Comparison of ENCODE assay signal across 15 mouse cellular contexts in the genomic region with DNA sequence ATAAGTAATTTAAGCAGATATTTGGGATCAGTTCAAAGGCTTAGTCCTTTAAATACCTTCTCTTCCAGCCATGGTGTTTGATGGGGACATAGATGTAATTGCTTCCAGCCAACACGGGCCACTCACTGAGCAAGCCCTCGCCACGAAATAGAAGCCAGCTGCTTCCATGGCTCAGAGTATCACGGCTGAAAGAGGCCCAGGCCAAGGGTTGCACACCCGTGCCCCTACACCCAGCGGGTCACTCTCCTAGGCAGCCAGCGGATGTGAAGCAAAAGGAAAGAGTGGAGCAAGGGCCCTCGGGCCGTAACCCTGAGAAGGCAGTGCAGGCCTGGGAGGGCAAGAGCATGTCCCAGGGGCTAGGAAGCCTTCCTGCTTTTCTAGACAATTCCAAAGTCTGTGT. TPM values are rescaled to one million over a fixed set of nuclear protein-coding genes. Genes with fewer than 3 reads are reported as not detected.
DNase-seq lines count a peak whose midpoint lies in the region; ATAC-seq and TF ChIP-seq lines count a peak whose summit lies in the region.
"Had no signal": no experiment of that assay in that cellular context is flagged by ENCODE, and none has a peak within 500 bp of the region (broad histone marks: within the 10 kb centered on the region; RNA-seq: fewer than 3 reads in every experiment).

No protein-coding gene starts in this region.

- H3K4me3 ChIP-seq in kidney, postnatal 0 days (replicated peaks; ENCODE audit: low read depth, low read length), result no peak overlapping the region
- H3K4me3 ChIP-seq in kidney, embryonic 16.5 days (ENCODE audit: low read length), result no peak overlapping the region
- H3K4me3 ChIP-seq in embryonic facial prominence, embryonic 13.5 days, result no peak overlapping the region
- H3K4me3 ChIP-seq in gastrocnemius, adult 2 months, result no peak overlapping the region
- H3K4me3 ChIP-seq: lung, embryonic 15.5 days; midbrain, embryonic 13.5 days had no signal

- H3K27me3 ChIP-seq in kidney, postnatal 0 days (ENCODE audit: insufficient read depth, low read length), result no peaks in the 10 kb centered on the region
- H3K27me3 ChIP-seq in kidney, embryonic 16.5 days (ENCODE audit: insufficient read depth, low read length), result no peaks in the 10 kb centered on the region
- H3K27me3 ChIP-seq in embryonic facial prominence, embryonic 13.5 days, result no peaks in the 10 kb centered on the region
- H3K27me3 ChIP-seq: lung, embryonic 15.5 days; midbrain, embryonic 13.5 days had no signal

- no peak overlapping the region for H3K9ac ChIP-seq in kidney, postnatal 0 days (ENCODE audit: low read depth, low read length)
- H3K9ac ChIP-seq in kidney, embryonic 16.5 days (replicated peaks; ENCODE audit: low read length), result no peak overlapping the region
- no peak overlapping the region for H3K9ac ChIP-seq in embryonic facial prominence, embryonic 13.5 days
- H3K9ac ChIP-seq: hindbrain, embryonic 14.5 days; lung, embryonic 15.5 days; midbrain, embryonic 13.5 days had no signal

- DNase-seq in kidney, postnatal 0 days (ENCODE audit: low spot score), result no peak
- peak; percentile 73 for DNase-seq in embryo, embryonic 10.5 days (ENCODE audit: low spot score)
- DNase-seq in lung, postnatal 25 days (ENCODE audit: low spot score), result peak; percentile 52
- no peak for DNase-seq in urinary bladder, adult 18-20 months (ENCODE audit: low spot score in 2 of 2)
- DNase-seq in gastrocnemius, adult 2 months, result no peak
- DNase-seq: adrenal gland, postnatal 14 days; cerebellum, postnatal 14 days; gastrocnemius, postnatal 25 days had no signal

- WGBS in kidney, postnatal 0 days, result 44% methylated on average over 9 of the region's 9 CpGs
- WGBS in kidney, embryonic 16.5 days, result 41% methylated on average over 9 of the region's 9 CpGs
- WGBS in embryonic facial prominence, embryonic 13.5 days, result 13% methylated on average over 9 of the region's 9 CpGs

- H3K4me1 ChIP-seq in kidney, postnatal 0 days (replicated peaks; ENCODE audit: insufficient read depth, low read length), result no peaks in the 10 kb centered on the region
- H3K4me1 ChIP-seq in kidney, embryonic 16.5 days (ENCODE audit: insufficient read depth, low read length), result peaks cover 2% of the 10 kb centered on the region; the same call in 1 of the 2 replicates
- H3K4me1 ChIP-seq in embryonic facial prominence, embryonic 13.5 days, result peaks cover 53% of the 10 kb centered on the region
- H3K4me1 ChIP-seq: lung, embryonic 15.5 days had no signal

- H3K27ac ChIP-seq in kidney, postnatal 0 days, result 0 out of 2 replicates have a peak overlapping the region, but pooled peaks have one; percentile 8
- no peak overlapping the region for H3K27ac ChIP-seq in kidney, embryonic 16.5 days (ENCODE audit: low read length)
- H3K27ac ChIP-seq in embryonic facial prominence, embryonic 13.5 days, result peak overlapping the region; percentile 23; the same call in 1 of the 2 replicates
- H3K27ac ChIP-seq in gastrocnemius, adult 2 months, result no peak overlapping the region
- H3K27ac ChIP-seq: hindbrain, embryonic 14.5 days; lung, embryonic 15.5 days; midbrain, embryonic 13.5 days had no signal

- intact Hi-C loops in gastrocnemius, adult 2 months (cut with DNase I), result no loop called here

- no peak overlapping the region for H3K4me2 ChIP-seq in kidney, postnatal 0 days (ENCODE audit: low read length)
- H3K4me2 ChIP-seq in kidney, embryonic 16.5 days (replicated peaks; ENCODE audit: low read depth, low read length), result no peak overlapping the region
- no peak overlapping the region for H3K4me2 ChIP-seq in embryonic facial prominence, embryonic 13.5 days
- H3K4me2 ChIP-seq: hindbrain, embryonic 14.5 days; lung, embryonic 15.5 days; midbrain, embryonic 13.5 days had no signal

- no peaks in the 10 kb centered on the region for H3K36me3 ChIP-seq in kidney, postnatal 0 days (ENCODE audit: insufficient read depth, low read length)
- H3K36me3 ChIP-seq in kidney, embryonic 16.5 days (ENCODE audit: insufficient read depth, low read length), result no peaks in the 10 kb centered on the region
- H3K36me3 ChIP-seq in embryonic facial prominence, embryonic 13.5 days, result no peaks in the 10 kb centered on the region
- H3K36me3 ChIP-seq: G1E; lung, embryonic 15.5 days; midbrain, embryonic 13.5 days had no signal

- no peak for TF ChIP-seq CTCF in kidney, postnatal 0 days (IDR thresholded peaks at IDR 0.05; ENCODE audit: low read depth)
- no peak for TF ChIP-seq CTCF in gastrocnemius, adult 2 months (IDR thresholded peaks at IDR 0.05)

- no peak for ATAC-seq in kidney, postnatal 0 days (replicated peaks; ENCODE audit: low FRiP score, low read depth)
- ATAC-seq in kidney, embryonic 16.5 days (ENCODE audit: low FRiP score, low TSS enrichment), result no peak
- ATAC-seq in embryonic facial prominence, embryonic 13.5 days (ENCODE audit: insufficient number of reproducible peaks, insufficient read depth, low FRiP score, low TSS enrichment, low read depth), result no peak
- ATAC-seq: intestine, postnatal 0 days; midbrain, embryonic 13.5 days had no signal

- H3K9me3 ChIP-seq in kidney, postnatal 0 days (replicated peaks; ENCODE audit: low read length), result no peaks in the 10 kb centered on the region
- no peaks in the 10 kb centered on the region for H3K9me3 ChIP-seq in kidney, embryonic 16.5 days (ENCODE audit: low read length)
- no peaks in the 10 kb centered on the region for H3K9me3 ChIP-seq in embryonic facial prominence, embryonic 13.5 days
- H3K9me3 ChIP-seq: G1E; lung, embryonic 15.5 days; midbrain, embryonic 13.5 days had no signal

RNA-seq across cellular contexts. Expression of a gene that starts 42.1 kb away (rescaled TPM):
- 24.6 and 26.1 TPM in 2 replicates for polyA plus RNA-seq in kidney, postnatal 0 days (2015; fragmentation: Nextera tagmentation; extraction: Ambion mirVana)
- 25.0 and 26.2 TPM in 2 replicates for polyA plus RNA-seq in kidney, embryonic 16.5 days (2015; fragmentation: Nextera tagmentation; extraction: Ambion mirVana)
- polyA plus RNA-seq in embryonic facial prominence, embryonic 13.5 days (2015; fragmentation: Nextera tagmentation; extraction: Ambion mirVana), result 19.0 and 21.3 TPM in 2 replicates
- 10 to 100 TPM; 15.5 to 15.8 TPM for total RNA-seq in gastrocnemius, adult 2 months (2021)

Comparison
In these comparisons a context has a peak if more than half of its experiments do, and no peak if none do; other contexts are left out.
1. H3K27ac ChIP-seq: peak in kidney, postnatal 0 days (single experiment) and embryonic facial prominence, embryonic 13.5 days (single experiment); none in kidney, embryonic 16.5 days (single experiment) and gastrocnemius, adult 2 months (single experiment).
2. DNase-seq: peak in embryo, embryonic 10.5 days (single experiment) and lung, postnatal 25 days (single experiment); none in kidney, postnatal 0 days (single experiment), urinary bladder, adult 18-20 months (0 of 2) and gastrocnemius, adult 2 months (single experiment).